Mouse (Mus musculus) heart, postnatal 25 days (tissue): ENCODE results near the gene Txndc2. TPM values are rescaled to one million over a fixed set of nuclear protein-coding genes. Genes with fewer than 3 reads are reported as not detected.
"Not testable (repeated sequence)": the region's sequence is repeated elsewhere in the genome, so short reads cannot be mapped to it uniquely, and the experiment has no call there.

ENCODE experiments used
- DNase-seq: peaks from one replicate; pipeline ENCODE4 v3.0.0; 2022; ENCODE audit warnings: low spot score
- intact Hi-C: fragments of 180-260 bp; cut with DNase I; formaldehyde crosslinking; loops from one replicate; pipeline ENCODE4 v1.15.1; 2025
- total RNA-seq, 2 experiments: library from RNA; stranded (reverse); gene quantifications; 2 replicates each; pipeline ENCODE4 v1.2.3; 2021

Txndc2 gene
- total RNA-seq, 2 experiments from 2014 or later = not detected

DNA sequence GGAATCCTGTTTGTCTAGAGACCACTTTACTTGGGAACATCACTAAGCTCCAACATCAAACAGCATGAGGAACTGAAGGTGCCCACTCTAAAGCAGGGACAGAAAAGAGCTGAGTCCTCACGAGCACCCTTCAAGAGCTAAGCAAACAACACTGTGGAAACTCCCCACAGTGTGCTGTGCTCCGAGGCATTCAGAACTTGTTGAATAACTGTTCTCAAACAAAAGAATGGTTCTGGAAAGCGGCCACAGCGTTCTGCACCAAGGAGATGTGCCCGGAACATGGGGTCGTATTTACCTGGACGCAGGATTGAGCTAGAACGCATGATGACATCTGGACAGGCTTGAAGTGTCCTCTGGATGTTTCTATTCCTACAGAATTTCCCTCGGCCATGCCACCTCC, 16.0 kb upstream of the Txndc2 start:
- intact Hi-C loops = no loop called here
- no peak for DNase-seq

DNA sequence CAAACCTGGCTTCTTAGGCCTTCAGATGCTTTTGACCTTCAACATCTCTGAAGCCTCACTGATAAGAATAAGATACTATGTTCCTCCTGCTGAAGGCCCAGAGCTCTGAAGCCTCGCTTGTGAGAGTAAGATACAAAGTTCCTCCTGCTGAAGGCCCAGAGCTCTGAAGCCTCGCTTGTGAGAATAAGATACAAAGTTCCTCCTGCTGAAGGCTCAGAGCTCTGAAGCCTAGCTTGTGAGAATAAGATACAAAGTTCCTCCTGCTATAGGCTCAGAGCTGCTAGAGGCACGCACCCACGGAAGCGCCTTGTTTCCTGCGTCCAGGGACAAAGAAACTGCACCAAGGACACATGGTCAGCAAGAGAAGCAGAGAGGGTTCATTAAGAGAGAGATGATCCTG, 14.8 kb upstream of the Txndc2 start:
- intact Hi-C loops = no loop called here

DNA sequence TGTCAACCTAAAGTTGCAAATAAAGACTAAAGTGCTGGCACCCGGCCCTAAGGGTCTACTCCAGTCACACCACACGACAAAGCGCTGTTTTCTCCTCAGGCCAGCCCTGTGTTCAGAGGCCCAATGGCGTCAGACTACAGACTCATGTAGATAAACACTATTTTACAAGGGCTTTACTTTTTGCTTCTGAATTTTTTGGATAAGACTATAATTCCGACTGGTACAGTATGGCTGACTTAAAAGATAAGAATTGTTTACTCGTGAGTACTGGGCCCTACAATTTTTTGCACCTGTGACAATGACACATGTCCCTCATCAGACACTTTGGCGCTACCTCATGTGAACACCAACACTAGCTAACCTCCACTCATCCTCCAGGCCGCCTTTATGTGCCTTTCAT, 14.1 kb upstream of the Txndc2 start:
- DNase-seq = no peak
- intact Hi-C loops = no loop called here

More for the DNA sequence above, 14.8 kb upstream of the Txndc2 start:
- DNase-seq = no peak

DNA sequence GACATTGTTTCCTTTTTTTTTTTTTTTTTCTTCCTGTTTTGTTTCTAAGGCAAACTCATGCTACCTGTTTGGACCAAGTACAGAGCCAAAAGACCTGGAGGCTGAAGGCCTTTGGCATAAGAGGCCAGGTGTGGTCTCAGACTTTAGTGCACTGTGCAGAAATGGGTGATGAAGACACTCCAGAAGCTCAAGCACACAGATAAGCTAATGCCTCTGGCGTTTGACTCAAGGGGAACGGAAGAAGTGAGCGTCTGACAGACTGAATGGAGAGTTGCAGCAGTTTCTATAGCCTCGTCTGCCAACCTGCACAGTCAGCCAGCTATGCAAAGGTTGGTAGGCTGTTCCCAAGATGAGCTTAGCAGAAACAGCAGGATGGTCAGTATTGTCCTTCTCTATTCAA, 13.6 kb upstream of the Txndc2 start:
- intact Hi-C loops = no loop called here

DNA sequence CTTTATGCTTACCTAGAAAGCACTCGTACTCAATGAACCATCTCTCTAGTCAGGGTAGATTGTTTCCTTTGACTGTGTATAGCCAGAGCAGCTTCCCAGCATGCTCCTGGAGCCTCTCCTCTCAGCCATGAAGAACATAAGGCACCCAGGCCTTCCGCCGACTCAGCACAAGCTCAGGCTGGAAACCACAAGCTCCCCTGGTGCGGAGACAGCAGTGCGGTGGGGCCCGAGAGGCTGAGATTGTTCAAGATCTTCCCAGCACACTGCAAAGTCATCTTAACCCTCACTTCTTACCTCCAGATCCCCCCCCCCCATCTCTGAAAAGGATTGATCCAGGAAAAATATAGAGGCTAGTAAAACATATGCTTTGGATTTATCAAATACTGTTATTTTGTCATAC, 8.6 kb upstream of the Txndc2 start:
- no peak for DNase-seq
- intact Hi-C loops = no loop called here

More for the DNA sequence above, 13.6 kb upstream of the Txndc2 start:
- DNase-seq = no peak

DNA sequence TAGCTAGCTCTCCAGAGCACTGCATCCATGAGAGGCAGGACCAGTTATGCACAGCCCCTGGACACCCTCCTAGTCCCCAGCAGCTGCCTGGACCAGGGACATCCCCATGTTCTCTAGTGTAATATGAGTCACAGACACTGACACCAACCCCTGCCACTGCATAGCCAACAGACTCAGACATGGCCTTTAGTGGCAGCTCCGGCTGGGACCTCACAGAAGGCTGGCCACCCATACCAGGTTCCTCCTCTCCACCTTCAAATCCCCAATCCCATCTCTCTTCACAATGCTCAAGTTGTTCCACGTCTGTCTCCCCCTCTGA, 7.2 kb upstream of the Txndc2 start:
- DNase-seq = no peak
- intact Hi-C loops = no loop called here

DNA sequence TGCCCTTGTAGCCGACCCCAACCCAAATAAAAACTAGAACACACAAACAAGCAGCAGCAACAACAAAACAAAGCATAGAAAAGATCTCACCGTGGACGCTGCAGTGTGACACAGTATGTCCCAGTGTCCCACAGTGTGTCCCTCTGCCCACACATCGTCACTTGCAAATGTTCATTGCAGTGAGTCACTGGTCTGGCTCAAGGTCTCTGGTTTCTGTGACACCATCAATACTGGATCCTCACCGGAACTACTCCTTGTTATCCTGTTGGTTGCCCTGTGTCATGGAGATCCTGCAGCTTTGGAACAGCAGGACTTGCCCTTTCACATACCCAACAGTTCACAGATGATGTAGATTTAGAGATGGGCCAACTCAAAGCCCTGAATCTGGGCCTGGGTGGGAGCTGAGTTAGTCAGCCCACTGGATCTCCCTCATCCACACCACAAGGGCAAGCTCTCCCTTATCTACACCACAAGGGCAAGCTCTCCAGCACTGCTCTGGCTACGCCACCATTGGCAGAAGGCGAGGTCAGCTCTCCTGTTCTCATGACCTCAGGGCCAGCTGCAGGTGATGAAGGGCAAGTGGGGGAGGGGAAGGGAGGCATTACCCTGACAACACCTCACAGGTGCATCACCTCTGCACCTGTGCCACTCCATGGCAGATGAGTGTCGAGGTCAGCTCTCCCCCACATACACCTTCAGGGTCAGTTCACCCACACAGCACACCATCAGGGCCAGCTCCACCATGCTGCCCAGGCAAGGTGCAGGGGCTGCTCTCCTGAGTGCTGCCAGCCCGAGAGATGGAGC, 6.6 kb upstream of the Txndc2 start:
- intact Hi-C loops = no loop called here
- DNase-seq = no peak

DNA sequence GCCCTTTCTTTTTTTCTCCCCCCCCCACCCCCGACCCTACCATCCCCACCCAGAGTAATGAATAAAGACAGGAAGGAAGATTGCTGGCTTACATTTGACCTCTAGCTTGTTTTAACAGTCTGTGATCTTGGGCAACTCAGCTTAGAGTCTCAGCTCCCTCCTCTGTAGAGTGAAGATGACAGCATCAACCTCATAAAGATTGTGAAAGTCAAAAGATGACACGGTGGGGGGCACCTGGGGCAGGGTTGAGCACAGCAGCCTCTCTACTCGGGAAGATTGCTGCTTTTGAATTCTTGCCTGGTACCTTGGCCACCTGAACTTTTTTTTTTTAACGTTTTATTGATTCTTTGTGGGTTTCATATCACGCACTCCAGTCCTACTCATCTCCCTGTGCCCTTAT, 6.0 kb upstream of the Txndc2 start:
- intact Hi-C loops = no loop called here
- no peak for DNase-seq

DNA sequence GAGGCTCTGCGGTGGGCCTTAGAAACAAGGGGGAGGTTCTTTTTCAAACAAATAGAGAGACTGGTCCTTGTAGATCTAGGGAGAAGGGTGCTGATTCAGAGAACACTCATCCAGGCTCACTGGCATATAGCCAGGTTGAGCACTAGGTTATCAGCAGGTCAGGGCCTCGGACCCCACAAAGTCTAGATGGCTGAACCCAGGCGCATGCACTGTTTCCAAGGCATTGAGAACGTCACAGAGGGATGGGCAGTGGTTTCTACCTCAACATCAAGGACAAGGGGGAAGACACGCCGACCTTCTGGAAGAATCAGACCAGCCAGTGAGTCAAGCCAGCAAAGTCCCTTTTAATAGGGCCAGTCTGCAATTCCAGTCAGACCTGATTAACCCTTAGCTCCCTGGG, 5.3 kb upstream of the Txndc2 start:
- intact Hi-C loops = no loop called here
- DNase-seq = no peak

DNA sequence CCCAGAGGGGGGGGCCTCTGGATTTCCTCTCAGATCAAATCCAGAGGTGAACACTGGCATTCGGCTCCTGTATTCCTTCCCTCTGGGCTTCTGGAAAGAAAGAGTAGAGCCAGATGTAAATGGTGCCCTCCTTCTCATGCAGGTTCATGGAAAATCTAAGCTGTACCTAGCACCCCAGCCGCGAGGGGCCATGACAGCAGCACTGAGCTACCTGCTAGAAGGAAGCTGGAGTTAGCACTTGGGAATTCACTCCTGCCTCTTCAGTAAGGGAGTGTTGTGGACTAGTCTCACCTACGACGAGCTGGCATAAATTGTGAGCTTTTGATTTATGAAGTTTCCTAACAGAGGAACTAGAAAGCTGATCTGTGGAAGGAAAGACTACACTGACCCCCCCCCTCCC, 1.6 kb upstream of the Txndc2 start:
- no peak for DNase-seq
- intact Hi-C loops = no loop called here

DNA sequence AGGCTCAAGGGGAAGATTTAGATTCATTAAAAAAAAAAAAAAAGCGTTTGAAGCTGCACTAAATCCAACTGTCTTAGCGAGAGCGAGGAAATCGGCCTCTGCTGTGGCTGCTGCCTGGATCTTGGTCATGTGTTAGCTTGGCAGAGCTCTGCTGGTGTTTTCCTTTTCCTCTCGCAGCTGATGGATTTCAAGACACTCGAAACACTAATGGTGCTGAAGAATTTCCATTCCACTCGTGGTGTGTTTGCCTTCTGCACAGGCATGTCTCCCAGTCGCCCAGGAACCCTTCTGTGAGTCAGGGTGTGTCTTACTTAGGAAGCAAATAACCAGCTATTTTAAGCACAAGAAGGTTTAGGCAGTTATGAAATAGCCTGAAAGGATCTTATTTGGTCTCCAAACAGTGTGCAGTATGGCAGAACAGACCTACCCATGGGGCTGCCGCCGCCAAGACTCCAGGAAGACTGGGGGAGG, 1.1 kb upstream of the Txndc2 start:
- intact Hi-C loops = no loop called here
- DNase-seq = no peak

DNA sequence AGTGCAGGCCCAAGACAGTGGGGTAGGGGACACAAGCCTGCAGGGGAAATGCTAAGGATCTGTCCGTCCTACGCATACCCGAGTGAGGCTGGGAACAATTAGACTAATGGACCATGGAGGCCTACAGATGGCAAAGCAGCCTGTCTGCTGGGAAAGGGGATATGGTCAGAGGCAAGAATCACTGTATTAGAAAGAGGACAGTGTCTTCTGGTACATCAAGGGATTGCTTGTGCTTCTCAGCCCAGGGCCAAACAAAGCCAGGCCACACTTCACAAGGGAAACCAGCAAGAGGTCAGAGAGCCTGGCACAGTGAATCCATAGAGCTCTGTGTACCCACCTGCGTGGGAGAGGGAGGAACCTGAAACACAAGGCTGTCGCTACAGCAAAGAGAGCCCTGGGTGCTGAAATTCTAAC, 617 bp upstream of the Txndc2 start:
- intact Hi-C loops = no loop called here
- DNase-seq = no peak

DNA sequence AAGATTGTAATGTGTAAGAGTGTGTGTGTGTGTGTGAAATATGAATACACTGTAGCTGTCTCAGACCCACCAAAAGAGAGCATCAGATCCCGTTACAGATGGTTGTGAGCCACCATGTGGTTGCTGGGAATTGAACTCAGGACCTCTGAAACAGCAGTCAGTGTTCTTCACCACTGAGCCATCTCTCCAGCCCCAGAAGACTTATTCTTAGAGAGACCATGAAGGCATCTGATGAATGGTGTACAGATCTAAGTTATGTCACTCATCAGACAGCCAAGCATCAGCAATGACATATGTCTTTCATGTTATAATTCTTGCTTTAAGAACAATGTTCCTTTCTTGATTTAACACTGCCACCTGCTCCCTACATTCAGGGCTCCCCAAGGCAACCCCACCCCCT, 2.8 kb downstream of the Txndc2 start:
- intact Hi-C loops = no loop called here
- no peak for DNase-seq

DNA sequence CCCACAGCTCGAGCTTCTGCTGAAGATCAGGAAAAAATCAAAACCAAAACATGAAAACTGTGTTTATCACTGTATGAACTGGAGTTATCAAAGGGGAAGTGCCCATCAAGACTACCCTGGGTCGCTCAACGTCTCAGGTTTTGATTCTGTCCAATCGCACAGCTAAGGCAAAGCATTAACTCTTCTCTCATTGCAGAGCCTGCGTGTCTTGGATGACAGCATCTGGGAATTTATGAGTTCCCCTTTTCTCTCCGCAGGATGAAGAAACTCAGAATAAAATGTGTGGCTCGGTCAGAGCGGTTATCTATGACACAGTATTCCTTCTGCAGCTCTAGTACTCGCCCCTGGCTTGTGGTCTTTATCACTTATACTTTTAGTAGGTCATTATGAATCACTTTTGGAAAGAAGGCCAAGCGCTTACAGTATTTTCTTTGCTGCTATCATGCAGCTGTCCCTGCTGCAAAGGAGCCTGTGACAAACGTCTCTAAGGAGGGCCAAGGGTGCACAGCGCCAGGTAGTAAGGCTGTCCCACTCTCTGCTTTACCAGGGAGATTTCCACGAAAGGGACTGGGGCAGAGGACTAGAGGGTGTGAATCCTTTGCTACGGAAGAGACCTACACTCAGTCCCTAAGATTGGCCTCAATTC, 6.1 kb downstream of the Txndc2 start:
- DNase-seq = no peak
- intact Hi-C loops = no loop called here

DNA sequence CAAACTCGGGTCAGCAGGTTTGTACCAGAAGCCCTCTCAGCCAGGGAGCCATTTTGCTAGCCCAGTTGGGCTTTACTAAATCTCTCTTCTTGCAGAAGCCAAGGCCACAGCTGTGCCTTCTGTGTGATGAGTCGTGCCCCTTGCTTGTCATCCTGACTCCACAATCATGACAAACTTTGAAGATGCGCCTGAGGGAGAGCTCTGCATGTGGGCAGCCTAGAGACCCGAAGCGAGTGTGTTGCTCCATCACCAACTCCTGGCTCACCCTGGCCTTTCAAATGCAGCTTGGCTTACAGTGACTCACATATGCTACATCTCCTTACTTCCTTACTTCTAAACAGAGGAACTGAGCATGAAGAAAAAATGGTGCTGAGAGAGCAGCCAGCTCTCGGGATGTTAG, 12.0 kb downstream of the Txndc2 start:
- intact Hi-C loops = no loop called here
- no peak for DNase-seq

DNA sequence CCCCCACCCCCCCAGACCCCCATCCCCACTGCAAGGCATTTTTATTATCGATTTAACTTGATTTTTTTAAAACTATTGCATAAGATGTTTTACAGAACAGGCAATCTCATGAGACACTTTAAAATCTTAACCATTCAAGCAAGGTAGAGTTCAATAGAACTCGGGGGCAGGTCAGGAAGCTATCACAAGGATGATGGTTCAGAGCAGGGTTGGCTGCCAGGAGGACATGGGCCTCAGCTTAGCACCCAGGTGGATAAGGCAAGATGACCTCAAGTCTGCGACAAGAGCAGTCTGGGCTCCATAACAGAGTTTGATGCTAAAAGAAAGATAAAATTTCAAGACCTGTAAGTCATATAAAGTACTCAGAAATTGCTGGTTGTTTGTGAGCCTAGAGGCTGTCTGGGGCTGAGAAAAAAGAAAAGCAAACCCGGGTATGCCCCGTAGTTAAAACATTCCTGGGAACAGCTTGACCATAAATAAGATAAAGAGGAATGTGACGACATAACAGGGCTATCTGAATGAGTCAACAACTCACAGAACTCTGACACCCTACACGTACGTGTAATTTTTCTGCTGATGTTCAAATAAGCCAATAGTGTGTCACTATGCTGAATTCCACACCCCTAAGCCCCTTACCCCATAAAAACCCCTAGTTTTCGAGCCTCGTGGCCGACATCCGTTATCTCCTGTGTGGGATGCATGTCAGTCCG, 13.0 kb downstream of the Txndc2 start:
- DNase-seq, intact Hi-C loops: not testable (repeated sequence)

DNA sequence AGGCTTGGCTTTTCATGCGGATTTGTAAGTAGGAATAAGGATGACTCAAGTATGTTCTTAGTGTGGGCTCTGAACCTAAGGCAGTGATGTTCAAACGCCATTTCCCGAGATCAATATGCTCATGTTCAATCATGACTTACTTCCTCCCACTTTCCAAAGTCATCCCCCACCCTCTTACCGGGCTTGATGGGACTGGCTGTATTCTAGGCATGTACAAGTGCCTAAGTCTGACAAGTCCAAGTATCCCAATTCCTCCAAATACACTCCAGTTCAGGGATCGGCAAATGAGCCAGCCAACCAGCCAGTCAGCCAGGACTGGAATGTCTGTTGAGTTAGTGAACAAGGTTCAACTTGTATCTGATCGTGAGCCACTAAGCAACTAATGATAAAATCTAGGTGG, 15.7 kb downstream of the Txndc2 start:
- intact Hi-C loops = no loop called here
- DNase-seq = no peak

DNA sequence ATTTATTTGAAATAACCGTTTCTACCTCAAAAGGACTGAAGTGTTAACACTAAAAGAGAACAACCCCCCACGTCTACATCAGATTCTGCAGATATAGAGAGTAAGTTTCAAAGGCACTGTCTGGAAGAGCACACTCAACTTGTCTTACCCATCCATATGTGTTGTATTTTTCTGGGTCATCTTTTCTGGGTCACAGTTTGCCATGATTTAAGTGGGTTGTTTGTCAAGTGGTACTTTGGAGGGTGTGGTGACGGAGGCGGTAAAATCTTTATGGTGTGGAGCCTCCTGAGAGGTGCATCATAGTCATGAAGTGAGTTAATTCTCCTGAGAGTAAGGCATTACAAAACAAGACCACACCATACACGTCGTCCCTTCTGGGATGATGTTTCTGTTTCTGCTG, 16.4 kb downstream of the Txndc2 start:
- DNase-seq = no peak
- intact Hi-C loops = no loop called here

DNA sequence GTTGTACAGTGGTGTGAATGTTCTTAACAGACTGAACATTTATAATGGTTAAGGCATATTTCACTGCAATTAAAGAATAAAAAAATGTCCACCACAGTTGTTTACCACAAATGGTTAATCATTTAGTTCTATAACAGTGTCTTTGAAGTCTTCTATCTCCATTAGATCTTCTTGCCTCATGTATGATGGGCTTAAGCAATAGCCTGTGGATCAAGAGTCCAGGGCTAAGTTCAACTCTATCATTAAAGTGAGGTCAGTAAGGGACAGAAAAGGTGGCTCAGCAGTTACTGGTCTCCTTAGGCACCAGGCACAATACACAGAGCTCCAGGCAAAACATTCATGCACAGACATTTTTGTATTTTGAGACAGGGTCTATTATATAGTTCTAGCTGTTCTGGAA, 18.8 kb downstream of the Txndc2 start:
- intact Hi-C loops = no loop called here
- DNase-seq = no peak

DNA sequence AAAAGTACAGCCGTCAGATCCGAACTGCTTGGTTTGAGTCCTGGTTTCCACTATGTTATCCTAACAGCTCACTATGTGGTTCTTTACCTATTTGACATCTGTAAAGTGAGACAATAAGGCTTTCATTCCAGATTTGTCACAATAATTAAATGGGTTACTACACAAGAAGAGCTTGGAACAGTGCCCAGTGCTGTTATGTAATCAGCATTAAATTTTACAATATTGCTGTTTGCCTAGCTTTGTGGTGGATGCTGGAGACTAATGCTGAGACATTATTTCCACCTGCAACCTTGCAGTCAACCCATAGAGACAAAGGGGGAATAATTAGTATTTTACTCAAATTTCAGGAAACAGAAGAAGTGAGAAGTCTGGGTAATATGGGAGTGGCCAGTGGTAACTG, 23.5 kb downstream of the Txndc2 start:
- no peak for DNase-seq
- intact Hi-C loops = no loop called here

DNA sequence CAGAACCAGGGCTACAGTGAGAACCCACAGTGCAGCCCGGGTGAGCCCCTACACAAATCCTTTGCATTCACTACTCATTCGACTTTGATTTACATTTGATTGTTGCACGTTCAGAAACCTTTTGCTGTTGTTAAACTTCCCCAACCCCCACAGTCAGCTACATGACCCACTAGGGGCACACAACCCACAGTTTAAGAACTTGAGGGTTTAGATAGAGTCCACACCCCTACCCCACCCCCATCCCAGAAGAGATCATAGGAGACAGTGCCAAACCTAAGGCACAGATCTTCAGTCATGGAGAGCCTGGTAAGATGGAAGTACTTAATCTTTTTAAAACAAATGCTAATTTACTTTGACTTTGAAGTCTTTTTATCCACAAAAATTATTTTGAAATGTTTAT, 26.3 kb downstream of the Txndc2 start:
- intact Hi-C loops = loop anchor here (2.0 kb wide), 1 partner anchor 63 kb away; no protein-coding TSS in a partner anchor
- DNase-seq = no peak
